Mouse (Mus musculus): ENCODE results near the gene Vmn1r75. TPM values are rescaled to one million over a fixed set of nuclear protein-coding genes. Genes with fewer than 3 reads are reported as not detected.

Gene Vmn1r75
- polyA plus RNA-seq (2015; fragmentation: Nextera tagmentation; extraction: Ambion mirVana), result not detected in 2 replicates

DNA sequence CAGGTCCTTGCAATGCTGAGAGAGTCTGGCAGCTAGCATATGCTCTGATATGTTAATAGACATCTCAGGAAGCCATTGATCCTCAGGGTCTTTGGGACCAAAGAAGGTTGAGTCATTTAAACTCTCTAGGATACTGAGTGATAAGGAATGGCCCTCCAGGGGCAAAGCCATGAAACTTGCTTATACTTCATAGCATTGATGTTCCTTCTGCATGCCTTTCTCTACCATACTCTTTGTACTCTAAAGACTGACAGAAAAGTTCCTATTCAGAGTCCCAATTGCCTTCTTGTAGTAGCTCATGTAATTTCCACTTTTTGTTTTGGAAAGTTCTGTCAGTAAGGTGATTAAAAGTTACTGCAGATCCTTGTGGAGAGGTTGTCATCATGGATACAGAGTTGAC lies at the start of gene Vmn1r75:
TSS of gene Vmn1r75 (plus strand) at position 301 of the 400 bp plus-strand sequence.
- Histone ChIP-seq H3K27me3 (replicated peaks; ENCODE audit: control insufficient read depth, insufficient read depth, low read length) (no peaks in the 10 kb centered on the region), H3K27ac (ENCODE audit: low read length) (no peak within 1 kb of the TSS), H3K4me1 (replicated peaks; ENCODE audit: control insufficient read depth, insufficient read depth, low read length) (no peaks in the 10 kb centered on the region), H3K9ac (replicated peaks; ENCODE audit: low read depth, low read length) (no peak within 1 kb of the TSS), H3K4me3 (replicated peaks; ENCODE audit: low read length) (no peak within 1 kb of the TSS), H3K4me2 (ENCODE audit: low read length) (no peak within 1 kb of the TSS), H3K36me3 (ENCODE audit: control insufficient read depth, insufficient read depth) (no peaks in the 10 kb centered on the region), H3K9me3 (ENCODE audit: control insufficient read depth, low read length) (0 out of 2 replicates have a peak, but pooled peaks cover 3% of the 10 kb centered on the region)
- no peak for ATAC-seq

DNA sequence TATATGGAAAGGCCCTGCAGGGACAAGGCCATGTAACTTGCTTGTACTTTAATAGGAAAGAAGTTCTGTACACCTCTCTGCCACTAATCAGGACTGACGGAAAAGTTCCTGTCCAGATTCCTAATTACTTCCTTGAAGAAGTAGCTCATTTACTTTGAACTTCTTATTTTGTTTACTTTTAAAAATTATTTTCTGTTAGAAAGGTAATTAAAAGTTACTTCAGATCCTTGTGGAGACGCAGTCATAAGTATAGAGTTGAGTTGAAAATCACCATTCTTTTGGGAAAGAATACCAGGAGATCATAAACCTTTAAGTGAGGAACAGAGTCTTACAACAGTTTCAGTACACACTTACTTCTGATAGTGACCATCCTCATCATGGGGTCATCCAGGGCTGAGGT lies 40.8 kb upstream of the Vmn1r75 start, which contains the start of gene Vmn1r74:
TSS of gene Vmn1r74 (plus strand) at position 301 of the 400 bp plus-strand sequence.
- H3K4me1 ChIP-seq (replicated peaks; ENCODE audit: control insufficient read depth, insufficient read depth, low read length), result no peaks in the 10 kb centered on the region
- H3K9me3 ChIP-seq (ENCODE audit: control insufficient read depth, low read length), result peaks cover 2% of the 10 kb centered on the region; the same call in 1 of the 2 replicates
- H3K27me3 ChIP-seq (replicated peaks; ENCODE audit: control insufficient read depth, insufficient read depth, low read length), result no peaks in the 10 kb centered on the region
- no peak within 1 kb of the TSS for H3K4me2 ChIP-seq (ENCODE audit: low read length)
- 89% methylated on average over 2 of the region's 2 CpGs for whole genome bisulfite sequencing
- no peak within 1 kb of the TSS for H3K27ac ChIP-seq (ENCODE audit: low read length)
- no peak within 1 kb of the TSS for H3K4me3 ChIP-seq (replicated peaks; ENCODE audit: low read length)
- H3K9ac ChIP-seq (replicated peaks; ENCODE audit: low read depth, low read length), result no peak within 1 kb of the TSS
- no peaks in the 10 kb centered on the region for H3K36me3 ChIP-seq (ENCODE audit: control insufficient read depth, insufficient read depth)
- no peak for ATAC-seq

Other genes with a start within 250 kb of the Vmn1r75 start
- not detected in 2 replicates for gene Vmn1r72, start 194.5 kb upstream of the Vmn1r75 start, polyA plus RNA-seq (2015; fragmentation: Nextera tagmentation; extraction: Ambion mirVana)
- not detected in 2 replicates for gene Vmn1r73, start 144.4 kb upstream of the Vmn1r75 start, polyA plus RNA-seq (2015; fragmentation: Nextera tagmentation; extraction: Ambion mirVana)
- gene Vmn1r74, start 40.6 kb upstream of the Vmn1r75 start, polyA plus RNA-seq (2015; fragmentation: Nextera tagmentation; extraction: Ambion mirVana), result not detected in 2 replicates
- not detected in 2 replicates for gene Vmn1r76, start 63.6 kb downstream of the Vmn1r75 start, polyA plus RNA-seq (2015; fragmentation: Nextera tagmentation; extraction: Ambion mirVana)
- gene Vmn1r77, start 162.1 kb downstream of the Vmn1r75 start, polyA plus RNA-seq (2015; fragmentation: Nextera tagmentation; extraction: Ambion mirVana), result not detected in 2 replicates

All from forebrain, embryonic 16.5 days (tissue).